Mouse (Mus musculus): ENCODE data around the gene Gins2.

DNA sequence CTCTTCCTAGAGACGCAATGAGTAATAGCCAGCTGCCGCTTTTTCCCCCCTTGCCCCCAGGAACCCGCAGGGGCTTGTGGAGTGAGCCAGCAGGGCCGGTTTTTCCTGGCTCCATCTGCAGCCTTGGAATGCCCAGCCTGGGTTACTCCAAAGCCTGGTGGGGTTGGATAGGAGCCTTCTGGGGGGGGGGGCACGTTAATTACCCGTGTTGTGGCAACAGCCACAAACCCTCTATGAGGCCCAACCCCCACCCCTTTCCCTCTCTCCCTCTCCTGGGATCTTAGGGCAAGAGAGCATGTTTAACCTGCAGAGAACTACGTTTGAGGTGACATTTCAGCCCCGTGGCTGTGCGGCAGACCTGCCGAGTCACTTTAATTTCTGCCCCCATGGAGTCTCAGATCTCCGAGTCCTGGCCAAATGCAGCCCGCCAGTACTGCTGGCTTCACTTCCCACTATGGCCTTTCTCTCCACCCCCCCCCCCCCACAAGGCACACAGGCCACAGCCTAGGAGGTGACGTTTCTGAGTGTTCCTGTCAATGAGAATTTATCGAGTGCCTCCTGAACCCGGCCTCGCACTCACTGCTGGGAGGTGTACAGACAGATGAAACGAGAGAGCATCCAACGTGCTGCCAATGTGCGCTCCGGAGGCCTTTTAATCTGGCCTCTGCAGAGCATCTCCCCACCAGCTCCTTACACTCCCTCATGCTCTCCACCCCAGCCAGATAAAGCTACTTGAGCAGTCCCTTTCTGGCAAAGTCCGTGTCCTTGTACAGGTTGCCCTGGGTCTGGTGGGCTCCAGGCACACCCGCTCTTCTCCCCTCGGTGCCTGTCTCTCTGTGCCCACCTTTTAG, 49.1 kb downstream of the Gins2 start:
- TF ChIP-seq CTCF (IDR thresholded peaks at IDR 0.05; ENCODE audit: control insufficient read depth, insufficient read depth, insufficient replicate concordance, low read depth, low read length) = no peak
- no peak for TF ChIP-seq POLR2A (IDR thresholded peaks at IDR 0.05; ENCODE audit: control insufficient read depth, low read depth, low read length)

Data from testis, adult 2 months (tissue).